Mouse (Mus musculus): ENCODE results near the gene Ptges3l. TPM values are rescaled to one million over a fixed set of nuclear protein-coding genes. Genes with fewer than 3 reads are reported as not detected.
"Not testable (repeated sequence)": the region's sequence is repeated elsewhere in the genome, so short reads cannot be mapped to it uniquely, and the experiment has no call there.

Gene Ptges3l
- 2.3 and 3.8 TPM in 2 replicates for polyA plus RNA-seq (2016; fragmentation: Nextera tagmentation; extraction: Ambion mirVana)

GRCm38 (mm10) chr11:101424925-101425813 lies at the start of gene Ptges3l, which contains the start of gene Rundc1:
Gene Ptges3l, minus strand, starts transcription at chr11:101425333.
Gene Rundc1, plus strand, starts transcription at chr11:101425085.
- peaks cover 10% of the 10 kb centered on the region for H3K27me3 ChIP-seq (ENCODE audit: poor library complexity, severe bottlenecking)
- H3K27ac ChIP-seq: peak within 1 kb of the TSS; percentile 83
- under 1% methylated on average over 81 of the region's 81 CpGs for WGBS
- H3K36me3 ChIP-seq (replicated peaks): peaks cover 14% of the 10 kb centered on the region
- H3K9me3 ChIP-seq: no peaks in the 10 kb centered on the region
- H3K4me1 ChIP-seq: peaks cover 30% of the 10 kb centered on the region
- DNase-seq (ENCODE audit: extremely low spot score, low spot score): peak; percentile 98
- H3K4me3 ChIP-seq: peak within 1 kb of the TSS; percentile 84

- 87% methylated on average over 5 of the region's 5 CpGs for WGBS
- Histone ChIP-seq H3K4me1 (peaks cover 55% of the 10 kb centered on the region), H3K27ac (no peak overlapping the region), H3K9me3 (no peaks in the 10 kb centered on the region), H3K4me3 (no peak overlapping the region), H3K36me3 (replicated peaks) (peaks cover 14% of the 10 kb centered on the region), H3K27me3 (ENCODE audit: poor library complexity, severe bottlenecking) (peaks cover 12% of the 10 kb centered on the region)
- DNase-seq (ENCODE audit: extremely low spot score, low spot score): no peak
Measured at GRCm38 (mm10) chr11:101474298-101474697, 49.2 kb upstream of the Ptges3l start.

DNA sequence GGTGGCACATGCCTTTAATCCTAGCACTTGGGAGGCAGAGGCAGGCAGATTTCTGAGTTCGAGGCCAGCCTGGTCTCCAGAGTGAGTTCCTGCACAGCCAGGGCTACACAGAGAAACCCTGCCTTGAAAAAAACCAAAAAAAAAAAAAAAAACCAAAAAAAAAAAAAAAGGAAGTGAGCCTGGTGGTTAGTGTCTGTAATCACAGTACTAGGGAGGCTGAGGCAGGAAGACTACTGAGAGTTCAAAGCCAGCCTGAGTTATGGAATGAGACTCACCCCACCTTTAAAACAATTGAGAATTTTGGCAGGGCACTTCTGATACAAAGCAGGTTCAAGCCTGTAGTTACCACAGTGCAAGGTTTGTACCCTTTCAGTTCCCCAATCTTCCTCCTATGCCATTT lies 48.6 kb upstream of the Ptges3l start:
- peaks cover 14% of the 10 kb centered on the region for H3K36me3 ChIP-seq (replicated peaks)
- peaks cover 55% of the 10 kb centered on the region for H3K4me1 ChIP-seq
- not testable (repeated sequence) for H3K9me3 ChIP-seq; H3K27ac ChIP-seq; DNase-seq (ENCODE audit: extremely low spot score, low spot score); H3K4me3 ChIP-seq
- WGBS: 83% methylated on average over 1 of the region's 1 CpGs
- peaks cover 16% of the 10 kb centered on the region for H3K27me3 ChIP-seq (ENCODE audit: poor library complexity, severe bottlenecking)

DNA sequence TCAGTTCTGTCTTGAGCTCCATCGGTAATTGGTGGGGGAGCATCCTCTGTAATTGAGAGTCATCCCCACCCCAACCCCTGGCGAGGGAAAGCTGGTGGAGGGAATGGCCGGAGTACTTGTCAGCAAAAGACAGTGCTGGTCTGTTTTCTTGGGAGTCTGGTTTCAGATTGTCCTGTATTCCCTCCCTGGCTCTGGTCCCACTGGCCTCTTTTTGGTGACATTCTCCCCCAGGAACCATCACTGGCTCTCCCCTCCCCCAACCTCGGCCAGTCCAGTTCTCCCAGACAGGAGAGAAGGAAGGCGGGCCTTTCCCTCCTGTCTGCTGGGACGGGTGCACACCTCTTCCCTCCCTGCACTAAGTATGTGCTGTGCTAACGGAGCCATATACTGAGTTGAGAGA lies 47.2 kb upstream of the Ptges3l start:
- Histone ChIP-seq H3K27me3 (ENCODE audit: poor library complexity, severe bottlenecking) (peaks cover 19% of the 10 kb centered on the region), H3K4me3 (no peak overlapping the region), H3K27ac (no peak overlapping the region), H3K9me3 (no peaks in the 10 kb centered on the region), H3K4me1 (peaks cover 56% of the 10 kb centered on the region), H3K36me3 (replicated peaks) (peaks cover 14% of the 10 kb centered on the region)
- no peak for DNase-seq (ENCODE audit: extremely low spot score, low spot score)
- WGBS: 51% methylated on average over 7 of the region's 7 CpGs

DNA sequence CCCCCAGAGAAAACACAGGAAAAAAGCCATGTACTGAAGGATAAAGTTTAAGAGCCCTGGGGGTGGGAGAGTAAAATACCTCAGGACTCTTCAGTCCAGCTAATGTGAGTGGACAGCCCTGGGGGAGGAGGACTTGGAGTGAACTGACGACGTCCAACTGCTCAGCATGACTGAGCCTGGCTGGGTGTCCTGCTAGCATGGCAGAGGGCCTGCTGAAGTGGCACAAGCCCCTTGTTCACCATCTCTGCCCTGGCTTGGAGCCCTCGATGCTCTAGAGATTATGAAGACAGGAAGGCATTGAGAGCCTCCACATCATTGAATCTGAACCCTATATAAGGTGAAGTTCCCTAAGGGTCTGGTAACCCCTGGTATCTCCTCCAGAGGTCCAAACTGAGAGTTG lies 46.8 kb upstream of the Ptges3l start:
- Histone ChIP-seq H3K27me3 (ENCODE audit: poor library complexity, severe bottlenecking) (peaks cover 22% of the 10 kb centered on the region), H3K4me3 (no peak overlapping the region; the same call in 1 of the 2 replicates), H3K4me1 (peaks cover 56% of the 10 kb centered on the region), H3K36me3 (replicated peaks) (peaks cover 14% of the 10 kb centered on the region), H3K9me3 (no peaks in the 10 kb centered on the region), H3K27ac (no peak overlapping the region)
- no peak for DNase-seq (ENCODE audit: extremely low spot score, low spot score)
- WGBS: 76% methylated on average over 3 of the region's 3 CpGs

DNA sequence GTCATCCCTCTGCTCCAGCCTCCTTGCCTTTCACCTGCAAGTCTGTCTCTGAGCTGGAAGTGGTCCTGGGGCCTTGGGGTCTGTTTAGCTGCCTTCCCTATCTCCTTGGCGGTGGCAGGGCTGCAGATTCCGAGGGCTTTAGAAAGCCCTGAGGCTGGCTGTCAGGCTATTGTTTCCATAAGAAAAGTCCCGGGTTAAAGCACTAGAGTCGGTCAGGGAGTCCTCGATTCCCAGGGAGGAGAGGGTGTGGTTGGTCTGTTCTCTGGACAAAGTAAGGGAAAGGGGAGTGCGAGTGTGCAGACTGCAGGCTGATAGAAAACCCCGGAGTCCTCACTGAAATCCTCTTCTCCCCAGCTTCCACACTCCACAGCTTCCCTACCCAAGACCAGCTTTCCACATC lies 45.1 kb upstream of the Ptges3l start:
- H3K36me3 ChIP-seq (replicated peaks): peaks cover 14% of the 10 kb centered on the region
- peaks cover 37% of the 10 kb centered on the region for H3K27me3 ChIP-seq (ENCODE audit: poor library complexity, severe bottlenecking)
- H3K27ac ChIP-seq: 0 out of 2 replicates have a peak overlapping the region, but pooled peaks have one; percentile 40
- peak overlapping the region; percentile 27; the same call in 1 of the 2 replicates for H3K4me3 ChIP-seq
- DNase-seq (ENCODE audit: extremely low spot score, low spot score): no peak
- H3K9me3 ChIP-seq: no peaks in the 10 kb centered on the region
- peaks cover 72% of the 10 kb centered on the region for H3K4me1 ChIP-seq
- WGBS: 14% methylated on average over 7 of the region's 7 CpGs

GRCm38 (mm10) chr11:101469155-101469554 lies 44.0 kb upstream of the Ptges3l start:
- H3K27me3 ChIP-seq (ENCODE audit: poor library complexity, severe bottlenecking): peaks cover 47% of the 10 kb centered on the region
- H3K4me1 ChIP-seq: peaks cover 83% of the 10 kb centered on the region
- H3K9me3 ChIP-seq: no peaks in the 10 kb centered on the region
- peak overlapping the region; percentile 92; the same call in 1 of the 2 replicates for H3K27ac ChIP-seq
- DNase-seq (ENCODE audit: extremely low spot score, low spot score): no peak
- WGBS: 69% methylated on average over 4 of the region's 4 CpGs
- H3K36me3 ChIP-seq (replicated peaks): peaks cover 14% of the 10 kb centered on the region
- peak overlapping the region; percentile 90 for H3K4me3 ChIP-seq

DNA sequence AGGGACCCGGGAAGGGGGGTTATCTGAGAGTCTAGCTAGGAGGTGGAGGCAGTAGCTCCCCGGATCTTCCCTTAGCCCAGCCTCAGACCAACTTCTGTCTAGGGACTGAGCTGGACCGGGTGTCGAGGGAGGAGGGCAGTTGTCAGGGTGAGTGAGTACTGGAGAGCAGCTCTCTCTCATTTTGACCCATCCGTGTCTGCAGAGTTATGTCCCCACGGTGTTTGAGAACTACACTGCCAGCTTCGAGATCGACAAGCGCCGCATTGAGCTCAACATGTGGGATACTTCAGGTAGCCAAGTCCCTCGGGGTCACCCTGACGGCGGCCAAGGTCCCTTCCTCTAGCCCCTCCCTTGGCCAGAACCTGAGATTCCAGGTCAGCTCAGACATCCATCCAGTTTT lies 43.6 kb upstream of the Ptges3l start:
- no peak for DNase-seq (ENCODE audit: extremely low spot score, low spot score)
- 7% methylated on average over 13 of the region's 13 CpGs for WGBS
- Histone ChIP-seq H3K9me3 (no peaks in the 10 kb centered on the region), H3K4me3 (peak overlapping the region; percentile 90), H3K36me3 (replicated peaks) (peaks cover 14% of the 10 kb centered on the region), H3K27ac (peak overlapping the region; percentile 92), H3K27me3 (ENCODE audit: poor library complexity, severe bottlenecking) (peaks cover 48% of the 10 kb centered on the region), H3K4me1 (peaks cover 87% of the 10 kb centered on the region)

- Histone ChIP-seq H3K4me1 (peaks cover 91% of the 10 kb centered on the region), H3K27ac (peak overlapping the region; percentile 92), H3K36me3 (replicated peaks) (peaks cover 14% of the 10 kb centered on the region), H3K4me3 (peak overlapping the region; percentile 90), H3K9me3 (no peaks in the 10 kb centered on the region), H3K27me3 (ENCODE audit: poor library complexity, severe bottlenecking) (peaks cover 48% of the 10 kb centered on the region)
- WGBS: under 1% methylated on average over 31 of the region's 31 CpGs
- peak; percentile 70 for DNase-seq (ENCODE audit: extremely low spot score, low spot score)
Measured at GRCm38 (mm10) chr11:101468263-101468688, 43.1 kb upstream of the Ptges3l start.

DNA sequence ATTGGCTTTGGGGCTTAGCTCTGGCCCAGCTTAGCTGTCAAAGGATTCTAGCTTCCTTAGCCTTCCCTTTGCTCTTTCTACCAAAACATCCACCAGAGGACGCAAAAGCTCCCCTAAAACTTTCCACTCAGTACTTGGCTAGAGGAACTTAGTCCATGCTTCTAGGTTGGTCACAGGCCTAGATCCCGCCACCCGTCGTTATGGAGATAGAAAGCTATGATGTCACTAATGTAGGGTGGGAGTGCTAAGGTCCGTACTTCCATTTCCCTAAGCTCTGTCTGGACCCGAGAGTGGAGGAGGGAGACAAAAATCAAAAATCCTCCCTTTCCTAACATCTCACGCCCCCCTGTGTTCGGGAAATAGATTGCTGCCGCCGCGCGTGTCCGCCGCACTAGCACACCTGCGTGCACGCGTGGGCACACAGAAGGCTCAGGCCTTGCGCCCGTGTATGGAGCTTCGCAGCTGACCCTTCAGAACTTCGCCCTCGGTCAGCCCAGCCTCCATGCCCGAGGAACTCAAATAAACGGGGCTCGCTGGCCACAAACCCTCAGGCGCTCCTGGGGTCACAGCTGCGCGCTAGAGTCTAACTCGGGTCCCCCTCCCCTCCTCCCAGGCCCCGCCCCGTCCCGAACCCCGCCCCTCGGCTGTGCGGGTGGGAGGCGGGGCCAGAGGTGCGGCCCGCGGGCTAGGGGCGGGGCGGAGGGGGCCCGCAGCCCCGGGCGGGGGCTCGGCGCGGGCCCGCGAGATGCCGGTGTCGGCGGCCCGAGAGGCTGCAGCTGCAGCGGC lies 42.5 kb upstream of the Ptges3l start:
- Histone ChIP-seq H3K4me1 (peaks cover 94% of the 10 kb centered on the region), H3K36me3 (replicated peaks) (peaks cover 14% of the 10 kb centered on the region), H3K27ac (peak overlapping the region; percentile 92), H3K9me3 (no peaks in the 10 kb centered on the region), H3K4me3 (peak overlapping the region; percentile 90), H3K27me3 (ENCODE audit: poor library complexity, severe bottlenecking) (peaks cover 48% of the 10 kb centered on the region)
- DNase-seq (ENCODE audit: extremely low spot score, low spot score): peak; percentile 83
- WGBS: 1% methylated on average over 54 of the region's 54 CpGs

- not testable (repeated sequence) for H3K9me3 ChIP-seq; H3K27ac ChIP-seq; DNase-seq (ENCODE audit: extremely low spot score, low spot score)
- peaks cover 48% of the 10 kb centered on the region for H3K27me3 ChIP-seq (ENCODE audit: poor library complexity, severe bottlenecking)
- 64% methylated on average over 5 of the region's 5 CpGs for WGBS
- H3K4me1 ChIP-seq: peaks cover 94% of the 10 kb centered on the region
- H3K4me3 ChIP-seq: peak overlapping the region; percentile 83
- H3K36me3 ChIP-seq (replicated peaks): peaks cover 18% of the 10 kb centered on the region
Measured at GRCm38 (mm10) chr11:101466552-101466950, 41.4 kb upstream of the Ptges3l start.

DNA sequence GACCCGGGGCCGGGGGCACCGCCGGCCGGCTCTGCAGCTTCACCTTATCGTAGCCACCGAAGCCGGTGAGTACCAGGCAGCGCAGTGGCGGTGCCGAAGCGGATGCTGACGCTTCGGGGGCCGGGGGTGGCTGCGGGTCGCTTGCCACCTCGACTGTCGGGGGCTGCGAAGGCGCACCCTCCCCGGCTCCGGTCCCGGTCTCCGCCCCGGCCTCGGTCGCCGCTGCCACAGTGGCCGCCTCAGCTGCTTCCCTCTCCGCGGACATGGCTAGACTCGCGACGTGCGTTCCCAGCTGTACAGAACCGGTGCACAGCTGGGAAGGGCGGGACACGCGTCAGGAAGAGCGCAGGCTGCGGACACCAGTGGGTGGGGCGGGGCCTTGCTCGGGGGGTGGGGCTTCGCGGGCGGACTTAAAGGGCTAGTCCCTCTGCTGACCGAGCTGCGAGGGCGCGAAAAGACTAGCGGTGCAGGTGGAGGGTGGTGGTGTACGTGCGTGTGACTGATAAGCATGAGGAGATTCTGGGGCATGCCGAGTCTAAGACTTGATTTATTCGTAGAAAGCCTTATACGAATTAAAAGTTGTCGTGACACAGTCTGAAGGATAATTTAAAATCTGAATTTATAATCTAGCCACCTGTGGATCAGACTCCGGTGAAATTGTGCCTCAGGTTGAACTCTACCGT lies 40.9 kb upstream of the Ptges3l start, which contains the start of gene Vat1:
TSS of gene Vat1 (minus strand) at position 362 of the 683 bp plus-strand sequence.
- no peaks in the 10 kb centered on the region for H3K9me3 ChIP-seq
- peak within 1 kb of the TSS; percentile 83 for H3K27ac ChIP-seq
- peaks cover 47% of the 10 kb centered on the region for H3K27me3 ChIP-seq (ENCODE audit: poor library complexity, severe bottlenecking)
- 1% methylated on average over 60 of the region's 60 CpGs for WGBS
- H3K36me3 ChIP-seq (replicated peaks): peaks cover 18% of the 10 kb centered on the region
- peak; percentile 64 for DNase-seq (ENCODE audit: extremely low spot score, low spot score)
- H3K4me1 ChIP-seq: peaks cover 92% of the 10 kb centered on the region
- peak within 1 kb of the TSS; percentile 90 for H3K4me3 ChIP-seq

Data from forebrain, embryonic 10.5 days (tissue).